Mouse (Mus musculus) liver, postnatal 0 days (tissue): ENCODE data around the gene Hspe1.

Source experiments
- CTCF ChIP-seq: sonication (generic); IDR thresholded peaks from 2 replicates; pipeline ENCODE4 v1.5.1; 2016; ENCODE audit warnings: antibody characterized with exemption, low read depth
- EP300 ChIP-seq: IDR thresholded peaks from 2 replicates; pipeline ENCODE4 v1.6.1; 2016; ENCODE audit warnings: antibody characterized with exemption, low read depth, mild to moderate bottlenecking

GRCm38 (mm10) chr1:55130943-55131401, 43.0 kb downstream of the Hspe1 start, which contains the start of gene Mob4:
- TF ChIP-seq CTCF (no peak), EP300 (peak; percentile 55; the same call in 1 of the 2 replicates)
